Mouse (Mus musculus) CH12.LX (cell line): ENCODE results near the gene Wnt3a. TPM values are rescaled to one million over a fixed set of nuclear protein-coding genes. Genes with fewer than 3 reads are reported as not detected.

ENCODE experiments used
- DNase-seq: peaks from one replicate; pipeline ENCODE4 v3.0.0-alpha.2; 2013; ENCODE audit errors: extremely low read depth
- H3K27ac ChIP-seq: 2 replicates; pipeline ENCODE4 v1.5.1; 2012; ENCODE audit warnings: low read depth, mild to moderate bottlenecking, control low read depth, moderate library complexity; ENCODE audit not compliant: insufficient read depth
- H3K27me3 ChIP-seq: replicated peaks from 2 replicates; pipeline ENCODE3; 2012; ENCODE audit warnings: inconsistent platforms
- H3K36me3 ChIP-seq, 2 experiments: replicated peaks in 1 of 2; 2 replicates each; pipeline versions ENCODE3 to v1.6.1; 2012; ENCODE audit warnings: inconsistent platforms in 1 of 2, low read length in 1 of 2, mild to moderate bottlenecking in 1 of 2, mixed read lengths in 1 of 2, moderate library complexity in 1 of 2; ENCODE audit not compliant: control insufficient read depth in 1 of 2, insufficient read depth in 1 of 2
- H3K4me1 ChIP-seq, 2 experiments: 2 replicates each; pipeline ENCODE4 v1.6.1; 2012; ENCODE audit warnings: inconsistent platforms in 1 of 2, moderate library complexity in 1 of 2; ENCODE audit not compliant: insufficient read depth in 2 of 2, control insufficient read depth in 1 of 2
- H3K4me2 ChIP-seq: 2 replicates; pipeline ENCODE4 v1.6.1; 2012; ENCODE audit warnings: low read depth, mild to moderate bottlenecking, control low read depth; ENCODE audit not compliant: poor library complexity, insufficient read depth, severe bottlenecking
- H3K4me3 ChIP-seq, 3 experiments: fragments of 150-350 bp in 1 of 3; sonication (generic) in 1 of 3; replicated peaks in 1 of 3; 2 replicates each; pipeline versions ENCODE3 to v1.5.1; 2011 to 2012; ENCODE audit warnings: low read depth in 2 of 3, low read length in 2 of 3, mild to moderate bottlenecking in 2 of 3, moderate library complexity in 2 of 3, control low read depth in 1 of 3, improper control_type of control experiment in 1 of 3, inconsistent platforms in 1 of 3, mixed read lengths in 1 of 3; ENCODE audit not compliant: poor library complexity in 1 of 3
- H3K79me2 ChIP-seq: replicated peaks from 2 replicates; pipeline ENCODE4 v1.6.1; 2012; ENCODE audit warnings: mild to moderate bottlenecking, moderate library complexity; ENCODE audit not compliant: control insufficient read depth, poor library complexity, insufficient read depth, severe bottlenecking; ENCODE audit errors: extremely low read depth
- H3K9ac ChIP-seq: 2 replicates; pipeline ENCODE4 v1.6.1; 2012; ENCODE audit warnings: low read depth, mild to moderate bottlenecking, control low read depth, moderate library complexity; ENCODE audit not compliant: insufficient read depth
- H3K9me3 ChIP-seq: replicated peaks from 2 replicates; pipeline ENCODE3; 2012; ENCODE audit warnings: low read length, inconsistent platforms, mixed read lengths
- BHLHE40 ChIP-seq: IDR thresholded peaks from 2 replicates; pipeline ENCODE4 v1.6.1; 2011; ENCODE audit warnings: mild to moderate bottlenecking, low read depth, low read length, improper control_type of control experiment
- CHD1 ChIP-seq: IDR thresholded peaks from 2 replicates; pipeline ENCODE4 v1.6.1; 2012; ENCODE audit warnings: low read depth, low read length, improper control_type of control experiment, inconsistent platforms
- CHD2 ChIP-seq: IDR thresholded peaks from 2 replicates; pipeline ENCODE4 v1.6.1; 2011; ENCODE audit warnings: low read length, improper control_type of control experiment
- CTCF ChIP-seq, 2 experiments: IDR thresholded peaks in 1 of 2; conservative IDR thresholded peaks in 1 of 2; 2 replicates each; pipeline ENCODE4 v1.5.1; 2011 to 2012; ENCODE audit warnings: low read depth in 2 of 2, low read length in 2 of 2, improper control_type of control experiment in 1 of 2, inconsistent platforms in 1 of 2, mild to moderate bottlenecking in 1 of 2, moderate library complexity in 1 of 2
- E2F4 ChIP-seq: IDR thresholded peaks from 2 replicates; pipeline ENCODE4 v1.6.1; 2011; ENCODE audit warnings: low read depth, low read length, improper control_type of control experiment; ENCODE audit not compliant: insufficient replicate concordance
- ELF1 ChIP-seq: IDR thresholded peaks from 2 replicates; pipeline ENCODE4 v1.6.1; 2014; ENCODE audit warnings: low read depth, mild to moderate bottlenecking, inconsistent platforms, low read length, improper control_type of control experiment
- EP300 ChIP-seq: IDR thresholded peaks from 2 replicates; pipeline ENCODE4 v1.6.1; 2011; ENCODE audit warnings: low read length, improper control_type of control experiment
- ETS1 ChIP-seq: conservative IDR thresholded peaks from 2 replicates; pipeline ENCODE4 v1.6.1; 2012; ENCODE audit warnings: low read depth, mild to moderate bottlenecking, inconsistent platforms, low read length, improper control_type of control experiment, moderate library complexity
- GABPA ChIP-seq: IDR thresholded peaks from 2 replicates; pipeline ENCODE4 v1.6.1; 2012; ENCODE audit warnings: low read depth, low read length, improper control_type of control experiment, inconsistent platforms; ENCODE audit not compliant: insufficient replicate concordance
- HCFC1 ChIP-seq: IDR thresholded peaks from 2 replicates; pipeline ENCODE4 v1.6.1; 2012; ENCODE audit warnings: low read depth, mild to moderate bottlenecking, inconsistent platforms, low read length, improper control_type of control experiment
- IRF4 ChIP-seq: IDR thresholded peaks from 2 replicates; pipeline ENCODE4 v1.6.1; 2014; ENCODE audit warnings: low read depth, mild to moderate bottlenecking, inconsistent platforms, low read length, improper control_type of control experiment
- JUN ChIP-seq: IDR thresholded peaks from 2 replicates; pipeline ENCODE4 v1.6.1; 2011; ENCODE audit warnings: low read depth, mild to moderate bottlenecking, low read length, improper control_type of control experiment, moderate library complexity; ENCODE audit not compliant: insufficient read depth
- JUND ChIP-seq: conservative IDR thresholded peaks from 2 replicates; pipeline ENCODE4 v1.6.1; 2011; ENCODE audit warnings: low read depth, low read length, improper control_type of control experiment
- KAT2A ChIP-seq: IDR thresholded peaks from 2 replicates; pipeline ENCODE4 v1.6.1; 2012; ENCODE audit warnings: low read length, improper control_type of control experiment, inconsistent platforms; ENCODE audit not compliant: insufficient replicate concordance
- MAFK ChIP-seq: IDR thresholded peaks from 2 replicates; pipeline ENCODE4 v1.6.1; 2011; ENCODE audit warnings: low read length, improper control_type of control experiment; ENCODE audit not compliant: insufficient replicate concordance
- MAZ ChIP-seq: IDR thresholded peaks from 2 replicates; pipeline ENCODE4 v1.6.1; 2012; ENCODE audit warnings: low read depth, mild to moderate bottlenecking, inconsistent platforms, low read length, improper control_type of control experiment, moderate library complexity
- MEF2A ChIP-seq: IDR thresholded peaks from 2 replicates; pipeline ENCODE4 v1.6.1; 2014; ENCODE audit warnings: low read depth, mild to moderate bottlenecking, inconsistent platforms, low read length, improper control_type of control experiment, borderline replicate concordance
- MXI1 ChIP-seq: IDR thresholded peaks from 2 replicates; pipeline ENCODE4 v1.6.1; 2011; ENCODE audit warnings: mild to moderate bottlenecking, low read depth, low read length, improper control_type of control experiment
- MYC ChIP-seq: IDR thresholded peaks from 2 replicates; pipeline ENCODE4 v1.6.1; 2011; ENCODE audit warnings: low read depth, mild to moderate bottlenecking, improper control_type of control experiment, low read length
- NELFE ChIP-seq: IDR thresholded peaks from 2 replicates; pipeline ENCODE4 v1.6.1; 2011; ENCODE audit warnings: low read depth, low read length, improper control_type of control experiment
- NRF1 ChIP-seq: IDR thresholded peaks from 2 replicates; pipeline ENCODE4 v1.6.1; 2014; ENCODE audit warnings: low read depth, mild to moderate bottlenecking, inconsistent platforms, low read length, improper control_type of control experiment, moderate library complexity
- POLR2A ChIP-seq: IDR thresholded peaks from 2 replicates; pipeline ENCODE4 v1.6.1; 2011; ENCODE audit warnings: low read depth, mild to moderate bottlenecking, improper control_type of control experiment, low read length
- RAD21 ChIP-seq: IDR thresholded peaks from 2 replicates; pipeline ENCODE4 v1.6.1; 2011; ENCODE audit warnings: low read depth, mild to moderate bottlenecking, low read length, improper control_type of control experiment, moderate library complexity
- RCOR1 ChIP-seq: conservative IDR thresholded peaks from 2 replicates; pipeline ENCODE4 v1.6.1; 2012; ENCODE audit warnings: low read depth, mild to moderate bottlenecking, inconsistent platforms, low read length, improper control_type of control experiment
- SIN3A ChIP-seq: IDR thresholded peaks from 2 replicates; pipeline ENCODE4 v1.6.1; 2012; ENCODE audit warnings: low read length, improper control_type of control experiment, inconsistent platforms
- SMC3 ChIP-seq: IDR thresholded peaks from 2 replicates; pipeline ENCODE4 v1.6.1; 2011; ENCODE audit warnings: low read depth, low read length, improper control_type of control experiment
- TBP ChIP-seq: conservative IDR thresholded peaks from 2 replicates; pipeline ENCODE4 v1.6.1; 2011; ENCODE audit warnings: low read depth, low read length, improper control_type of control experiment
- UBTF ChIP-seq: IDR thresholded peaks from 2 replicates; pipeline ENCODE4 v1.6.1; 2012; ENCODE audit warnings: low read depth, mild to moderate bottlenecking, inconsistent platforms, low read length, improper control_type of control experiment, moderate library complexity
- USF1 ChIP-seq: IDR thresholded peaks from 2 replicates; pipeline ENCODE4 v1.6.1; 2014; ENCODE audit warnings: low read depth, mild to moderate bottlenecking, inconsistent platforms, low read length, improper control_type of control experiment
- USF2 ChIP-seq: conservative IDR thresholded peaks from 2 replicates; pipeline ENCODE4 v1.6.1; 2011; ENCODE audit warnings: low read depth, low read length, improper control_type of control experiment
- ZC3H11A ChIP-seq: IDR thresholded peaks from 2 replicates; pipeline ENCODE4 v1.6.1; 2012; ENCODE audit warnings: low read depth, mild to moderate bottlenecking, inconsistent platforms, low read length, improper control_type of control experiment
- ZMIZ1 ChIP-seq: IDR thresholded peaks from 2 replicates; pipeline ENCODE4 v1.6.1; 2012; ENCODE audit warnings: low read depth, mild to moderate bottlenecking, inconsistent platforms, low read length, improper control_type of control experiment
- ZNF384 ChIP-seq: IDR thresholded peaks from 2 replicates; pipeline ENCODE4 v1.6.1; 2012; ENCODE audit warnings: low read depth, low read length, improper control_type of control experiment, inconsistent platforms
- dilution Hi-C: fragments of 300-500 bp; cut with MboI; formaldehyde crosslinking; loops from 2 replicates; pipeline ENCODE4 v1.14.3; 2020; ENCODE audit warnings: low sequenced_read_pairs; ENCODE audit not compliant: extremely low pct_unique_long_range_greater_than_20kb, extremely low pct_ligation_motif_present
- in situ Hi-C: fragments of 300-500 bp; cut with MboI; formaldehyde crosslinking; loops from 3 replicates; pipeline ENCODE4 v1.14.3; 2019; ENCODE audit warnings: low sequenced_read_pairs, low pct_ligation_motif_present, low pct_unique_long_range_greater_than_20kb, mixed read lengths
- polyA plus RNA-seq: library from polyadenylated mRNA; unstranded; fragments of >175 nt; gene quantifications from 2 replicates; pipeline ENCODE4 v1.2.1, GENCODE M21; 2012; ENCODE audit warnings: low read depth; ENCODE audit not compliant: insufficient read length
- total RNA-seq, 2 experiments: library from RNA; depleted of rRNA; stranded (reverse); fragments of 300-350 nt in 1 of 2; fragments of >200 nt in 1 of 2; gene quantifications; 2 replicates each; pipeline ENCODE4 v1.2.3; 2012 to 2014

The Wnt3a gene
- total and polyA plus RNA-seq, 3 experiments, result not detected

DNA sequence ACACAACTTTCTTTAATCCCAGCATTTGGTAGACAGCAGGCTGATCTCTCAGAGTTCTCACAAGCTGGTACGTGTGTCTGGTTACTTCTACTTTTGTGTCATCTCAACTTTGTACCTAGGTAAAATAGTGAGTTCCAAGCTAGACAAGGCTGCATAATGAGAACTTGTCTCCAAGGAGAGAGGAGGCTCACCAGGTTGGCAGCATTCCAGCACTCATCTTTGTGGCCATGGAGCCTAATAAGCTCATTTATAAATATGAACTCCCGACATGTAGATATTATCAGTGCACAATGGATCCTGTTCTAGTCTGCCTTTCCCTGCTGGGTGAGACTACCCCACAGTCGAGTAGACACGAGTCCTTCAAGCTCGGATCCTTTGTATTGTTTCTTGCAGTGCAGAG, 81.0 kb downstream of the Wnt3a start:
- Histone ChIP-seq H3K36me3 (peaks cover 60 to 79% of the 10 kb centered on the region in 2 experiments), H3K79me2 (peaks cover 24% of the 10 kb centered on the region), H3K4me3 (peak overlapping the region in 1 of 3 experiments; percentile 74), H3K4me1 (peaks cover 5 to 52% of the 10 kb centered on the region in 2 experiments; a peak in 2 of 4 replicates), H3K4me2 (no peak overlapping the region), H3K27me3 (no peaks in the 10 kb centered on the region), H3K9ac (no peak overlapping the region), H3K27ac (no peak overlapping the region), H3K9me3 (no peaks in the 10 kb centered on the region)
- dilution Hi-C loops (no loop called here), in situ Hi-C loops (no loop called here)
- DNase-seq, result no peak
- TF ChIP-seq MXI1 (no peak), SMC3 (no peak), CHD2 (no peak)

DNA sequence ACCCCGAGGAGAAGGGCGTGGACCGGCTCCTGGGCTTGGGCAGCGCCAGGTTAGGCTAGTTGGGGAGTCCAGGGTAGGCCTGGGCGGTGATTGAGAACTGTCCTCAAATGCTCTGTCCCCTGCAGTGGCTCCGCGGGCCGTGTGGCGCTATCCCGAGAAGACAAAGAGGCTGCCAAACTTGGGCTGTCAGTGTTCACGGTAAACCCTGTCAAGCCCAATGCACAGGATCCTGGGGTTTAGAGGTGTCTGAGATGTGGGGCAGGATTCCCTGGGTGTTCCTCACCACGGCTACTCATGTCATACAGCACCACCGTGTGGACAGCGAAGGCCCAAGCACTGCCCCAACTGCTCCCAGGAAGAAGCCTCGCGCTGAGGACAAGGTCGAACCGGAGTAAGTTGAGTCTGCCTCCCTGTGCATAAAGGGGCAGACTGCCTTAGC, 81.5 kb downstream of the Wnt3a start:
- Histone ChIP-seq H3K27ac (peak overlapping the region; percentile 17; the same call in 1 of the 2 replicates), H3K79me2 (peaks cover 18% of the 10 kb centered on the region), H3K27me3 (no peaks in the 10 kb centered on the region), H3K4me2 (peak overlapping the region; percentile 91), H3K9ac (peak overlapping the region; percentile 79), H3K4me1 (peaks cover 5 to 47% of the 10 kb centered on the region in 2 experiments; a peak in 3 of 4 replicates), H3K9me3 (no peaks in the 10 kb centered on the region), H3K4me3 (peak overlapping the region; percentile 74 to 83 (median 81)), H3K36me3 (peaks cover 64 to 79% of the 10 kb centered on the region in 2 experiments)
- dilution Hi-C loops (no loop called here), in situ Hi-C loops (no loop called here)
- DNase-seq, result peak; percentile 74
- no peak for TF ChIP-seq NRF1
- TF ChIP-seq TBP, result no peak
- no peak for TF ChIP-seq E2F4
- no peak for TF ChIP-seq GABPA
- TF ChIP-seq ETS1, result no peak
- TF ChIP-seq RCOR1, result no peak
- TF ChIP-seq JUN, result no peak
- no peak for TF ChIP-seq USF2
- no peak for TF ChIP-seq ZC3H11A
- no peak for TF ChIP-seq BHLHE40
- TF ChIP-seq ELF1, result no peak
- no peak for TF ChIP-seq JUND
- no peak for TF ChIP-seq SIN3A
- TF ChIP-seq CTCF (conservative IDR thresholded peaks at IDR 0.05 in 1 of 2, IDR thresholded peaks at IDR 0.05 in 1 of 2; ENCODE audit: low read depth in 2 of 2, low read length in 2 of 2), result peak; percentile 26 to 69; a peak in 3 of 4 replicates
- peak; percentile 47 for TF ChIP-seq RAD21
- TF ChIP-seq MYC, result 0 out of 2 replicates have a peak, but pooled peaks have one; percentile 37
- 0 out of 2 replicates have a peak, but pooled peaks have one; percentile 15 for TF ChIP-seq MAZ
- TF ChIP-seq CHD2, result 0 out of 2 replicates have a peak, but pooled peaks have one; percentile 10
- no peak for TF ChIP-seq USF1
- no peak for TF ChIP-seq EP300
- TF ChIP-seq HCFC1, result no peak
- no peak for TF ChIP-seq CHD1
- TF ChIP-seq KAT2A, result no peak
- TF ChIP-seq NELFE, result no peak
- peak; percentile 59 for TF ChIP-seq SMC3
- TF ChIP-seq MEF2A, result no peak
- TF ChIP-seq POLR2A, result peak; percentile 44; the same call in 1 of the 2 replicates
- no peak for TF ChIP-seq MAFK
- TF ChIP-seq ZMIZ1, result no peak
- no peak for TF ChIP-seq UBTF
- no peak for TF ChIP-seq ZNF384
- no peak for TF ChIP-seq IRF4
